Mouse (Mus musculus): Measurements from ENCODE around the gene Dlgap1.

Gene Dlgap1

DNA sequence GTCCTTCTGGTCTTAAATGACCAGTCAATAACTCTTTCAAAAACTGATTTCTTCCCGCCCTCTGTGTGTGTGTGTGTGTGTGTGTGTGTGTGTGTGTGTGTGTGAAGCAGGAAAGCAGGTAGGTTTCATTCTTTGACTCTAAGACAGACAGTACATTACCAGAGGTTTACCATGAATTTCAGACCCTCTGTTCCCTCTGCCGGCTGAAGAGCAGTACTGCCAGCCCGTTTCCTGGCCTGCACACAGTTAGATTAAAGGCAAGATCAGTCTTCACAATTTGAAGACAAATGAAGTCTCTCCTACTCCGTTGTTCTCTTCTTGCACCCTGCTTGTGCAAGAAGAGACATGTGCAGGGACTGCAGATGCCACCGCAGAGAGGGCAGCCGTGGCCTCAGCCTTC is 373.0 kb downstream of the Dlgap1 start:
- DNase-seq (ENCODE audit: low spot score) = no peak

DNA sequence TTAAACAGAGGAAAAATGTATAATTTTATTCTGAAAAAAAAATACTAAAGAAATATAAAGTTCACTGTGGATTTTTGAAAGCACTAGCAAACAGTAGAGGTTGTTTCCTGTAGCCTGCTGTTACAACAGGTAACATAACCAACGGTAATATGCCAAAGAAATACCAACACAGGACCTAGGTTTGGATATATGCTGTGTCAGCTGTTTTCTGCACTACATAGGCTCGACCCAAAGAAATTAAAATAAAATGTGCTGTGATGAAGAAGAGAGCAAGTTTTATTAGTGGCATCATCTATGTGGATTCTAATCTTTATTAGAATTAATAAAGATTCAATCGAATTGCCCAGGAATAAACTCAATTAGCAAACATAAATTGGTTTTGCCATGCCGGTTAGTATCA is 378.5 kb downstream of the Dlgap1 start:
- DNase-seq (ENCODE audit: low spot score) = no peak

DNA sequence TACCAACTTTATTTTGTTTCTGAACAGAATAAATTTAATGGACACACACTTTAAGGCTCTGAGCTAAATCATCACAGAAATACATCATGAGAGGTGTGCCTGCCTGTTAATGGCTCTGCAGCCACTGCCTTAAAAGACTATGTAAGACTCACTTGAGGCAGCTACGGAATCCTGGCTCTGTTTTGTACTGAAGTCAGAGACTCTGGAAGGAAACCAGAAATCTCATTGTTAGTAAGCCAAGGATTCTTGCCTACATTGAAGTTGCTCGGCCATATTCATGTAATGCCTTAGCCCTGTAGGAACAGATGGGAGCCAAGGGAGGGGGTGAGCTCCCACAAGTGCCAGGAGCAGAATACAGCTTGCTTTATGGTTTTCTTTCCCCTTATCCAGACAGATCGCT is 394.7 kb downstream of the Dlgap1 start:
- no peak for DNase-seq (ENCODE audit: low spot score)

DNA sequence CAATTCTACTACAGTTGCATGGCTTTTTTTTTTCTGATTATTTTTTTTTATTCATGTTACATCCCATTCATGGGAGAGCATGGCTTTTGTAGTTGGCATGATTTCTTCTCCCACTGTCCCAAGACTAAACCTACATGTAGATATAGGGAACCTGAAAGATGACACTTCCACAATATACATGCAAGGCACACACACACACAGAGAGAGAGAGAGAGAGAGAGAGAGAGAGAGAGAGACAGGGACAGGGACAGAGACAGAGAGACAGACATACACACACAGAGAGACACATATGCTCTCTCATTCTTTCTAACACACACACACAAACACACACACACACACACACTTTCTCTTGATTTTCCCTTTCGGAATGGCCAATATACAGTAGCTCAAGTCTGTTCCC is 395.1 kb downstream of the Dlgap1 start:
- DNase-seq (ENCODE audit: low spot score) = no peak

DNA sequence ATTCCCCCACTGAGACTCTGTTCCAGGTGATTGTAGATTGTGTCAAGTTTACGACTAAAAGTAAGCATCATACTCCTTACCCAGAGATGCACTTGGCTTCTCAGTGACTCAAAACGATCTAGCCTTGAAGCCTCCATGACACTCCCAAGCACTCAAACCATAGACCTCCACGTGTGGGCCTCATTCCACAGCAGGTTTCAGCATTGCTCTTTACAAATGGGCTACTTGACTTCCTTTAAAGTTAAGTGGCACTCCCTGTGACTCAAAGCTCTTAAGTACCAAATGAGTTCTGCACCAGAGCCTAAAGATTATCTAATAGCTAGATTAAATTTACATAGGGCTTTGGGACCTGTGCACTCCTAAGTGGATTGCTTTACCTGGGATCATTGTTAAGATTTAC is 400.3 kb downstream of the Dlgap1 start:
- DNase-seq (ENCODE audit: low spot score) = no peak

DNA sequence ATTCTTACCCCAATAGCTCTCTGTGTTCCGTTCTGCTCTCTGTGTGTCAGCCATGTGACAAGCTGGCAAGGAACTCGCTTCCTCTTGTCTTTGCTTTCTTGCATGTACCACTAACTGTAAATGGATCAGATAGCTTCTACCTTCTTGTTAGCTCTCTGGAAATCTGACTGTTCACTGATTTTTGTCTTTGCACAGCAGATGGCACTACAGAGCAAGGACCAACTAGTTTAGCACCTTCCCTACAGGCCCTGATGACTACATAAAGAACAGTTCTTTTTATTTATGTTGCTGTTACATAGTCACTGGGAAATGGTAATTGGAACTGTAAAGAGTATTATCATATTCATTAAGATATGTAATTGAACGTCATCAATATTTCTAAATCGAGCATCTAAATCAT is 408.1 kb downstream of the Dlgap1 start:
- DNase-seq (ENCODE audit: low spot score) = no peak

DNA sequence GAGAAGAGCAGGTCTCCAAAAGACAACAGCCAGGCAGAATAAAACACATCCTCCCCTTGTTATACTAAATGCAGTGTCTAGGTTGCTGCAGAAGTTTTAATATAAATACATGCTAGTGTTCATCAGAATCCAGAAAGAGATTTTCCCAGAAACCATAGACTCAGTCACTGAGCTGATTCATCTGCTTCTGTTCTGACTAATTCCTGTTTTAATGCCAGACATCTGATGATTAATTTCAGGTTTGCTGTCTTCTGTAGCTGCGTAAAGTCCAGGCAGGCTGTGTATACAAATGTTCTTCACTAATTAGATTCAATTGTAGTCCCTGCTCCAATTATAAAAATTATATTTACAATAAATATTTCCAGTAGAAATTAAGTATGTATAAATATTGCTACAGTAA is 419.6 kb downstream of the Dlgap1 start:
- no peak for DNase-seq (ENCODE audit: low spot score)

DNA sequence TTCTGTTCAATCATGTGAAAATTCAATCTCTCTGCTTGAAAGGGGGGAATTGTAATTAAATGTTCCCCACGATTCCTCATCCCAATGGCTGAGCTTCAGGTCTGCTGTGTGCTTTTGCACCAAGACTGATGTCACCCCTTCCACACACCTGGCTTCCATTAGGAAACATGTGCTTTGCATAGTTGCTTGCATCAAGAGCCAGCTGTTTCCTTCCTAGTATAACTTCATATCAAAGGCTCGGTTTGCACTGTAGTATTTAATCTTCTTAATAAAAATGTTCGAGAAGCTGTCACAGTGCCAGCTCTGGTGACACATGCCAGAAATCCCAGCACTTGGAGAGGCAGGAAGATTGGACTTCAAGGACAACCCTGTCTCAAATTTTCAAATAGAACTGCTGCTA is 428.3 kb downstream of the Dlgap1 start:
- no peak for DNase-seq (ENCODE audit: low spot score)

DNA sequence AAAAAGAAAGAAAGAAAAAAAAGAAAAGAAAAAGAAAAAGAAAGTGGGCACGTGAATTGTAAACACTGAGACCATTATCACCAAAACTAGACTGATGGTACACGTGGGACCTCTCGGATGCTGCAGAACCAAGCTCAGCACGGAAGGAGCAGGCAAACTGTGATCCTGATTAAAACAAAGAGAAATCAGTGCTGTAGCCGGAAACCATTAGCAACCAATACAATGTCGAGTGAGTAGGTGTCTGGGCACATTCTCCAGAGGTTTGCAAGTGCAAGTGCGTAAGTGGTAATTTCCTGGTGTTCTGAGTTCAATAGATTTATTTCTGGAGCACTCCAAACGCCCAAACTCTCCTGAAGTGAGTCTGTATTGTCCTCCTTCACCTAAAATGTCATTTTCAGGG is 428.8 kb downstream of the Dlgap1 start:
- DNase-seq (ENCODE audit: low spot score) = no peak

DNA sequence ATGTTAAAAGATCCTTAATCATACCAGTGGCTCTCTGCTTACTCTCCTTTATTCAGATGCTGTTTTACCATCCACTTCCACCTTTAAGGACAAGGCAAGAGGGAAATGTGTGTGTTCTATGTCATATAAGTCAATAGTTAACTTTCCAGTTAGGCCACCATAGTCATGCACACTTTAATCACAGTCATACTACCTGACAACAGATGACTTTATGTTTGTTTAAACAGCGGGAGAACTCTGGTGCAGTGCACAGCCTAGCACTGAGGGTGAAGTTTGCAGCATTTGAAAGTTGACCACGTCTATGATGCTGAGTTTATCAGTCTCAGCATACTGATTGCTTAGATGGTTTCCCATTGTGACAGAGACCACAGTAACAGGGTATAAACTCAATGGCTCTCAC is 433.0 kb downstream of the Dlgap1 start:
- DNase-seq (ENCODE audit: low spot score) = no peak

DNA sequence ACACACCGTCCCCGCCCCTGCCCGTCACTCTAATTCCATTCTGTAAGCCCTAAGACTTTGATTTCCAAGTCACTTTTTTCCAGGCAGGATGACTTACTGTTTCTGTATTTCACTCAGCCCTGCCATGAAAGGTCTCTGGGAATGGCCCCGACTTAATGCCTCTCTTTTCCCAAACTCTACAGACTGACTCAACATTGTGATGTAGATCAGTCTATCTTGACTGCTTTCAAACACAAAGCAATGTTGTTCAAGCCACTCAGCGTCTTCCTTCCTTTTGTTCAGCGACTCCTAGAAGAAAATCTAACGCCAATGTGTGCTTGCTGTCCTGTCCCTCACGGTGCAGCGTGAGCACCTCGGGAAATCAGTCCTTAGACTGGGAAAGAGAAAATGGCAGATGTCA is 434.9 kb downstream of the Dlgap1 start:
- no peak for DNase-seq (ENCODE audit: low spot score)

DNA sequence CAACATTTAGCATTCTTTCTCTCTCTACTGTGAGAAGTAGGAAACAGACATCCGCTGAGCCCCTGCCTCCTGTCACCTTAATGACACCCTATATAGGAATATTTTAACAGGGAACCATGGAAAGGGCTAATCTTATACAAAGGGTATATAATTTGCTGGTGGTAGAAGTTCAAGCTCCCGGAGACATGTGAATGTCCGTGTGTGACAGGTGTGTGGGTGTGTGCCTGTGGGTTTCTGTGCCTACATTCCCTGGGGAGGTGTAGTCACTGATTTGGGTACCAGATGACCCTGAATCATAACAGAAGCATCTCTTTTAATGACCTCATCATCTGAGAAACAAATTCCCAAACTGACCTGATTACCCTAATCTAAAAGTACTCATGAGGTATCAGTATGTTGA is 445.3 kb downstream of the Dlgap1 start:
- DNase-seq (ENCODE audit: low spot score) = no peak

DNA sequence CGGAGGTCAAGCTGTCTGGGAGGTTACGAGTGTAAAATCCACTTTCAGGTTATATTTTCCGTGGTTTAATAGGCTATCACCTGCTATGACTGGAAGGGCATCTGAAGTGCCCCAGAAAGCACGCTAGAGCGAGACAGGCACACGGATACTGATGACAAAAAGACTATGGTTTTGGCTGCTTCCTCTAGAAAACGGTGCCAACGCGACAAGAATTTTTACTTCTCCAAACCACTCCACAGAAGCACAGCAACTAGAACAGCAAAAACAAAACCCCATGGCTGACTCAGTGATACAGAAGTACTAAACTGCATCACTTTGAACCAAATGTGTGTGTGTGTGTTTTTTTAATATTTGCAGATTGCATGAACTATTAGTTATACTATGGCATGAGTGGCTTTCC is 459.0 kb downstream of the Dlgap1 start:
- DNase-seq (ENCODE audit: low spot score) = no peak

DNA sequence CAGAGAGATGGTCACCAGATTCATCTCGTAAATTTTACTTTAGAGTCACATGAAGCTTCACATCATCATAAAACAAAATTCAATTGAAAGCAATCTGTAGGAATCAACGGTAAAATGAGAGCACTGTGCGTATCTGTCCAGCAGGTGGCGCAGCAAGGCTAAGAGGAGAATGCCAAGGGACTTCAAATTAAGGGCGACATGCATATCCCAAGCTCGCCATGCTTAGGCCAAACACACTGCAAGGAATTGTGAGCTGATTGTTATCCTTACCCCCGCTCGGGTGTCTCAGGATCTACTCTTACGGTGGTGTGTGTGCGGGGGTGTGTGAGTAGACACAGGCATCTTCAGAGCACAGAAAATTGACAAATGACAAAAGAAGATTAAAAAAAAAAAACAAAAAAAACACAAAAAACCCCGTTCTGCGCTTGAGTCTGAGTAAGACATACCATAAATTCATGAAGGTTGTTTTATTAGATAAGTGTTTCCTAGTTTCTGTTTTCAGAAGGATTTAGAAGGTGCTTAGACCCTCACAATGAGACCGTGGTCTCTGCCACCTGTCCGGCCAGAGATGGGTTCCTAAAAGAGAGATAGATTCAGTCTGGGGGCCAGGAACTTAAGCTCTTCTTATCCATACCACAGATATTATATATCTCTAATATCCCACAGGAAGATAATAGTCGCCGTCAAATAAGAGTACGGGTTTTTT is 461.0 kb downstream of the Dlgap1 start:
- DNase-seq (ENCODE audit: low spot score) = peak; percentile 69

DNA sequence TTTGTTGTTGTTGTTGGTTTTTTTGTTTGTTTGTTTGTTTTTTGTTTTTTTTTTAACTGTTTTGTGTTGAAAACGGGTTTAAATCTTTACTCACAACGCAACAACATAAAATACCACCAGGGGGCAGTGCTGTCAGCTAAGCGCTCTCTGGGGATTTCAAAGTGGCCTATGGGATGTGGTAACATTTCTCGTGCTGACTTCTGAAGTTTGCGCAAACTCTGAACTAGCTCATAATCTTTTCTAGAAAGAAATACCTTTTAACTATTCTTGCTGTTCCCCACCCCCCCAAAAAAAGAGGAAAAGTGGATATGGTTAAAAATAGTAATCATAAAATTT is 461.5 kb downstream of the Dlgap1 start:
- peak; percentile 42 for DNase-seq (ENCODE audit: low spot score)

DNA sequence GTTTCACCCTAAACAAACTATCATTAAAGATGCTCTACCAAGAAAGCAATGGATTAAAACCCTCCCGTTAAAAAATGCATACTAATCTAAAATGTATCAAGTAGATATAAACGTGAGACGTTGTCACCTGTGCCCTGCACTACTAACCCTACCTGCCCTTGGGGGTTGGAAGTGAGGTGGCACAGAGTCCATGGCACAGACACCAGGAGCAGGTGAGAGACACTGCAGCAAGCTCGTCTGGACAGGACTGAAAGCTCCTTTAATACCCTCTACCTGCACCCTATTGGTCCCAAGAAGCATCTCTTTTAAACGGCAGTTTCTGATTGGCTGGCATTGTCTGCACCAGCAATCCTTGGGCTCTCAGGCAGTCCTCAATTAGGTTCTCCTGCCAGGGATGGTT is 464.0 kb downstream of the Dlgap1 start:
- no peak for DNase-seq (ENCODE audit: low spot score)

DNA sequence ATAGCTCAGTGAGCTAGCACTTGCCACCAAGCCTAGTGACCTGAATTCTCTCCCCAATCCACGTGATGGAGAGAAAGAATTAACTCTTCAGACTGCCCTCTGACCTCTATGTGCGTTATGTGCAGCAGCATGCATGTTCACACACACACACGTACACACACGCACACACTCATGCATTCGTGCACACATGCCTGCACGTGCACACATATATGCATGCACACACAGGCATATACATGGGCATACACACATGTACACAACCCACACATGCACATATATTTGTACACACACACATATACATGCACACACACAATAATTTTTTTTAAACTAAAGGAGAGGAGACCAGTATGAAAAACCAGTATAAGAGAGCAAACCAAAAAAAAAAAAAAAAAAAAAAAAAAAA is 465.7 kb downstream of the Dlgap1 start:
- DNase-seq (ENCODE audit: low spot score) = no peak

DNA sequence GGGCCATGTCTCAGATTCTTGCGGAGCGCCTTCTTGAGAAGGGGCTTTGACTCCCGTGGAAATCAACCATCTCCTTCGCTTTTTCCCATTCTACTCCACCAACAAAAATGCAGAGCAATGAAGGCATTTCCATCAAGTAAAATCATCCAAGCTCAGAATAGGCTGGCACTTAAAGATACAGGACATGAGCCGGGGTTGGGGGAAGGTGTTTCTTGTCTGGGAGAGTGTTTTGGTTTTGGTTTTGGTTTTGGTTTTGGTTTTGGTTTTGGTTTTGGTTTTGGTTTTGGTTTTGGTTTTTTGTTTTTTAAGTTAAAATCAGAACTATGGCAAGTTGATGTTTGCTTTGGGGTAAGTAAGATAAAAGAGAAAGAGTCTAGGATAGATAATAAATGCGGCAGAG is 466.7 kb downstream of the Dlgap1 start:
- DNase-seq (ENCODE audit: low spot score) = no peak

DNA sequence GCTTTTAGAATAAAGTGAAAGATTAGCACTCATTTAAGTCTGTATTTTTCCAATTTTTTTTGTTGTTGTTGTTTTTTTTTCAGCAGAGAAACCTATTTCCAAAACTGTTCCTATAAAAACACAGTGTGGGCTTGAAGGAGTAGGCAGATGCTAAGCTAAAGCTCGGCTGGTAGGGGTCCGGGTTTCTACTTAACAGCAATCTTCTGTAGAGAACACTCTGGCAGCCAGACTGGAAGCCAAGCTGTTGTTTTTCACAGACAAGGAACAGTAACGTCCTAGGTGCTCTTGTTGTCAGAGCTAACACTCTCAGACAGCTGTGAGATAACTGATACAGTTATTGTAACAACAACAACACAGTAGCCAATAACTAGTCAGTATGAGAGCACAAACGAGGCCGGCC is 468.4 kb downstream of the Dlgap1 start:
- no peak for DNase-seq (ENCODE audit: low spot score)

DNA sequence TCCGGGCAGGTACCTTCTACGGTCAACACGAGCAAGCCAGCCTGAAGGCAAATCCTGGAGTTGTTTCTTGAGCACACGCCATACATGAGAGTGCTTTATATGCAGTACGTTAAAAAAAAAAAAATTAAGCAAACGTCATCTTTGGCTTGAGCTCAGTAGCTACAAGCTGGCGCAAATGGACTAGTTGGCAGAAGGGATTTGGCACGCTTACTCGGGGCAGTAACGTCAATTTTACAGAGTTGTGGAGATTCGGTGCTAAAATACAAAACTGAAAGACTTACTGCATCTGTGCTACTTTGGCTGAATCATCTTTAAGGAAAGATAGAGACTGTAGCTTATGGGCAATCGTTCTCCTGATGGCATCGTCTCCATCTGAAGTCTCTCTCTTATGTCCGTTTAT is 474.1 kb downstream of the Dlgap1 start:
- DNase-seq (ENCODE audit: low spot score) = no peak

DNA sequence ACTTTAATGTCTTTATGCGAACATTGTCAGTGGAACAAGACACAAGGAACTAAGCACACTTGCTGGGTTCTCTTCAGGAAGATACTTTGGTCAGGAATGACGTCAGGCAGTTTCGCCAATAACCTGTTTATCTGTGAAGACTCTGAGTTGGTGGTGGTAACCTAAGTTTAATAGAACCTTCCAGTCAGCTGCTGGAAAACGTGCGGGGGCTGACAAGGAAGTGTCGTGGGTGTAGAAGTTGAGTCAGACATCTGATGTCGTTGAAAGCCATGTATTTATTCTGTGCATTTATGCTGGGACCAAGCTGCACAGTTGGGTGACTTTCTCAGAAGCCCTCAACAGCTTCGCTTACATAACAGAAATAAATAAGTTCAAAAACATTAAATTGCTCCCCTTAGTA is 477.6 kb downstream of the Dlgap1 start:
- no peak for DNase-seq (ENCODE audit: low spot score)

DNA sequence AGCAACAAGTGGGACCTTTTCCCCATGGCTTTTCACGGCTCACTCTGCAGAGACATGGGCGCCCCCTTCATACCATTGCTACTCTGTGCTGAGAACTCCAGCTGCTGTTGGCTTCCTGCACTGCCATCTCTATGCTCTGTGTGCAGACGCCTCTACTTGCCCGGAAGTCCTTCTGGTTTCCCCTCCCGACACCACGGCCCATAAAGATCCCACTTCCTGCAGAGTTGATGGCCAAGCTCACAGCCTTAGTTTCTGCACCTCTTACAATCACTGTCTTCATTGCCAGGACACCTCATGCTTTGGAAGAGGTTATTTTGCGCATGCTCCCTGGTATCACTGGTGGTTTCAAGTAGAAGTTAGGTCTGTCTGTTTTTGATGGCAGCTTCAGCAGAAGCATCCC is 486.2 kb downstream of the Dlgap1 start:
- no peak for DNase-seq (ENCODE audit: low spot score)

DNA sequence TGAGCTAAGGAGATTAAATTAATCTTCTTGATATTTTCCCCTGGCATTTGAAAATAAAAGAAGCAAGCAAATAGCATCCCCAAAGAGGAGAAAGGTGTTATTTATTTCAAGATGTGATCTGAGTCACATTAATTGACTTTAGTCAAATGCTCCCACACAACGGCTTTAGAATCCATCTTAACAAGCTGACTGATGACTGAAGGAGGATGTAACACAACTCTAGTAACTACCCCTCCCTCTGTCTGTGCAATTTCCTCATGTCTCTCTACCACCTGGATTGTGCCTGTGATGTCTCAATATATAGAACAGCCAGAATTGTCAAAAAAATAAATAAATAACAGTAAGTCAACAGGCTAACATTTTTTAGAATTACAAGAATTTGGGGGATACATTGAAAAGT is 488.2 kb downstream of the Dlgap1 start:
- DNase-seq (ENCODE audit: low spot score) = no peak

DNA sequence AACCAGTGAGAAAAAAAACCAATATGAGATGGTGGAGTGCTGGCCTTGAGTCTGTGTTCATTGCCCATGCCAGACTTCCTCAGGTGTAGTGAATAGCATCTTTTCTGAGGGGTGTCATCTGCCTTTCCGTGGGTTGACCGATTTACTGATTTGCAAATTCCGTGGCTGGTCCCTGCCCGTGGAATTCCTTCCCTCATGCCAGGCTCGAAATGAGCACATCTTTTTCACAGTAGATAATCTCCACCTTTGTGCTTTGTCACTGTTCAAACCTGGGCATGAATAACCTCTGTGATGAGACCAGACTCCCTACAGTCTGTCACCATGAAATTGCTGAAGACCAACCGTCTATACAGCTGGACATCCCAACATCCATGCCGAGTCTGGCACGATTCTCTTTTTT is 493.4 kb downstream of the Dlgap1 start:
- DNase-seq (ENCODE audit: low spot score) = no peak

Measured in urinary bladder, postnatal 14 days (tissue).